Mouse (Mus musculus): ENCODE measurements around the gene Tnrc6c.

The Tnrc6c gene

GRCm38 (mm10) chr11:117792281-117792888, 138.3 kb downstream of the Tnrc6c start:
- peak; percentile 73 for DNase-seq (ENCODE audit: low spot score)

DNA sequence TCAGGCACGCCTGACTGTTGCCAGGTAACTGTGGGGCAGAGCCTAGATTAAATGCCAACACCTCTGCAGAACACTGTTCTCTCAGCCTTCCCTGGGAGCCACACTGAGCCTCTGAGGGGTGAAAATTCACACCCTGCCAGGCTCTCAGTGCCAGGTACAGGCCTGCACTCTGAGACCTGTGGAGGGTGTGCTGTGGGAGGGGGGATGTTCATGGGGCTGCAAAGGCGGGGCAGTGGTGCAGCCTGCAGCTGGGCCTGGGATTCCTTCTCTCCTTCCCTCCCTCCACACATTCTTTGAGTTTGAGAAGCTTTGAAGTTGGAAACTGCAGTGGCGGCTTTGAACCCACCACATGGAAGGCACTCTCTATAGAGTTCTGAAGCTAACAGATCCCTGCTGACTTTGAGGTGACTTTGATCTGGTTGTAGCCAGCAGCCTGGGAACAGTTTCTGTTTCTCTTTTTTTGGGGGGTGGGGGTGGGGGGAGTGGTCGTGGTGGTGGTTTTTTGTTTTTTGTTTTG, 140.0 kb downstream of the Tnrc6c start:
- DNase-seq (ENCODE audit: low spot score): no peak

DNA sequence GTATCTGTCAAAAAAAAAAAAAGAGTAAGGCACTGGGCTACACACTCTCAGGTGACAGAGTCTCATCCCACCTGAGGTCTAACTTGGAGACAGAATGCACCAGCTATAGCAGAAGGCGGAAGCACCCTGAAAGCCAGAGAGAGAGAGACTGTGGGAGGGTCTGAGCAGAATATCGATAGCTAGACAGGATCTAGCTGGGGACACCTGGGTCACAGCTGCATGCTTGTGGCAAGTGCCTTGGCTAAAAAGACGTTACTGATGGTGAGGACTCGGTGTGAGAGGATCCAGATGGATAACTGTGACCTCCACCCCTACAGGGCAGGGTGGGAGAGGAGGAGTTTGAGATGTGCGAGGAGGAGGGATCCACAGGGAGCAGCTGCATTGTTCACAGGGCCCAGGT, 142.9 kb downstream of the Tnrc6c start:
- no peak for DNase-seq (ENCODE audit: low spot score)

DNA sequence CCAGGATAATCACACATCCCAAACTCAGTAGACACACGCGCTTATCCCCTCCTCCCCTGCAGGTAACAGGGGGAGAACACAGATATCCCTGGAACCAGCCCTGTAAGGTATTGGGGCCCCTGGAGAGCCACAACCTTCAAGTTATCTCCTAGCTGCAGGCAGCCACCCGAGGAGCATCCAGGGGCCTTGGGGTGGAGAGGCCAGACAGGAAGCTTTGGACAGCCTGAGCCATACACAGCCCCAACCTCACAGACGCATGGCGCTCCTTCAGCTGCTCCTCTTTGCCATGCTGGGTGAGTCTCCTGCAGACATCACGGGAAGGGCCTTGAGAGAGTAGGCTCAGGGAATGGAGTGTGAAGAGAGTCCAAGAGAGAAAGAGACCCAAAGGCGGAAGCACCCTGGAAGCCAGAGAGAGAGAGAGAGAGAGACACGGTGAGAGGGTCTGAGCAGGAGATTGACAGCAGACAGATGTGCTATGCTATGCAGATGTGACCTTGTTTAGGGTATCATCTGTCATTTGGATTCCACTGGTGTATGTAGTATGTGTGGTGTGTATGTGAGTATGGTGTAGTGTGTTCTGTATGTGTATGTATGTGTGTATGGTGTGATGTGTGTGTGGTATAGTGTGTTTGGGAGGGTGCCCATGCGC, 143.5 kb downstream of the Tnrc6c start, which contains the start of gene 6030468B19Rik:
TSS of gene 6030468B19Rik (plus strand) at position 150 of the 649 bp plus-strand sequence.
- no peak for DNase-seq (ENCODE audit: low spot score)

GRCm38 (mm10) chr11:117798160-117798541, 144.1 kb downstream of the Tnrc6c start:
- no peak for DNase-seq (ENCODE audit: low spot score)

- no peak for DNase-seq (ENCODE audit: low spot score)
Observed at GRCm38 (mm10) chr11:117799174-117799573, 145.1 kb downstream of the Tnrc6c start.

DNA sequence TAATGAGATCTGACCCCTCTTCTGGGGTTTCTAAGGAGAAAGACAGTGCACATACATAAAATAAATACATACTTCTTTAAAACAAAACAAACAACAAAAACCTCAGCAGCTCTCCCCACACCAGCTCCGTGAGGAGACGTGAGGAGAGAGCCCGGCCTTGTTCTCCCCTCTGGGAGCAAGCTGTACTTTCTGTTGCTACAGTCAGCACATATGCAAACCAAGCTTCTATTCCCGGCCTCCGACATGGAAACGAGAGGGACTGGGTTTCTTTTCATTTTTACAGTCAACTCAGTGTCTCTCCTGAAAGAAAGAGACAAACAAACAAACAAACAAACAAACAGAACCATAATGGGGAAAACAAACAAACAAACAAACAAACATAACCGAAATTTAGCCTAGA, 145.9 kb downstream of the Tnrc6c start:
- no peak for DNase-seq (ENCODE audit: low spot score)

DNA sequence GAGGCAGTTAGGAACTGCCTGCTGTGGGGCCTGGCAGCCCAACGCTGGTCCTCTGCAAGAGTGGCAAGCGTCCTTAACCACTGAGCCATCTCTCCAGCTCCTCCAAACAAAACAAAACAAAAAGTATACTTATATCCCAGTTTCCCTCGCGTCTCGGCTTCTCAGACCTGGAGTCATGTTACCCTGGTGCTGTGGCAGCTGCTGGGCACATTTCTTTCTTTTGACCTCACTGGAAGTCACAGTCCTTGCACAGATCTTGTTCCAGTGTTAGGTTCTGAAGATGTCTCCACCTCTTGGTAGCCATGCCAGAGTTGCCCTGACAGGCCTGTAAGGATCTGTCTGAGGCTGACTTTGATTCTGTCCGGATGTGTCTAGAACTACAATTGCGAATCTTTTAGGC, 147.6 kb downstream of the Tnrc6c start:
- DNase-seq (ENCODE audit: low spot score): no peak

DNA sequence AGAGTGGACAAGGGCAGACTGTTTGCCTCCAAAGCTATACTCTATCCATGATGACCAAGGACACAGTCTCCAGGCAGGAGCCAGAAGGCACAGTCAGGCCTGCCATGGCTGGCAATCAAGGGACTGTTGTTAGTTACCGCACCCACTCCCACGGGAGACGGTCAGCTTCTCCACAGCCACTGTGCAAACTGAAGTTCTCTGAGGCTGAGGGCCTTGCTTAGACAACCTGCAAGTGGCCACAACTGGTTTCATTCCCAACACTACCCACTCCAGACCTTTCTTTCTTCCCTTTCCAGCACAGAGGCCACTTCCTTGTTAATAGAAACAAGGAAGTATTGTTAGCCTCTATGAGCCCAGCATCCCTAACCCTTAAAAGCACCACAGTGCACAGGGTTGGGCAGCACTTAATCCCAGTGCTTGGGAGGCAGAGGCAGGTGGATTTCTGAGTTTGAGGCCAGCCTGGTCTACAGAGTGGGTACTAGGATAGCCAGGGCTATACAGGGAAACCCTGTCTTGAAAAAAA, 149.1 kb downstream of the Tnrc6c start:
- no peak for DNase-seq (ENCODE audit: low spot score)

DNA sequence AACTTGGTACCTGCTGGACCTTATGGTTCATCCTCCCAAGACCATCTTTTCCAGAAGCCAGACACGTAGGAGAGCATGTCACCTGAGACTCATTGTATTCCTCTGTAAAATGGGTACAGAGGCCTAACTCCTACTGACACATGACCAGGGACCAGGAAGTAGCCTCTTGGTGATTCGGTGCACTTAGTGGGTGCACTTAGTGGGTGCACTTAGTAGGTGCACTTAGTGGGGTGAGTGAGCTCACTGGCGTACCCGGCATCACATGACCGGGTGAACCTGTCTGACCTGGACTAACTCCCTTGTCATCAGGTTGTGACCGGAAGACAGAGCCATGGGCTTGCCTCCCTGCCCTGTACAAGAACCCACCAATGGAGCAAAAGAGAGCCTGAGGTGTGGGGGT, 152.7 kb downstream of the Tnrc6c start:
- no peak for DNase-seq (ENCODE audit: low spot score)

GRCm38 (mm10) chr11:117809407-117810311, 155.6 kb downstream of the Tnrc6c start, which contains the start of the genes Gm20708 and Syngr2:
TSS of gene Gm20708 (plus strand) at chr11:117809668.
TSS of gene Syngr2 (plus strand) at chr11:117809668.
- peak; percentile 84 for DNase-seq (ENCODE audit: low spot score)

DNA sequence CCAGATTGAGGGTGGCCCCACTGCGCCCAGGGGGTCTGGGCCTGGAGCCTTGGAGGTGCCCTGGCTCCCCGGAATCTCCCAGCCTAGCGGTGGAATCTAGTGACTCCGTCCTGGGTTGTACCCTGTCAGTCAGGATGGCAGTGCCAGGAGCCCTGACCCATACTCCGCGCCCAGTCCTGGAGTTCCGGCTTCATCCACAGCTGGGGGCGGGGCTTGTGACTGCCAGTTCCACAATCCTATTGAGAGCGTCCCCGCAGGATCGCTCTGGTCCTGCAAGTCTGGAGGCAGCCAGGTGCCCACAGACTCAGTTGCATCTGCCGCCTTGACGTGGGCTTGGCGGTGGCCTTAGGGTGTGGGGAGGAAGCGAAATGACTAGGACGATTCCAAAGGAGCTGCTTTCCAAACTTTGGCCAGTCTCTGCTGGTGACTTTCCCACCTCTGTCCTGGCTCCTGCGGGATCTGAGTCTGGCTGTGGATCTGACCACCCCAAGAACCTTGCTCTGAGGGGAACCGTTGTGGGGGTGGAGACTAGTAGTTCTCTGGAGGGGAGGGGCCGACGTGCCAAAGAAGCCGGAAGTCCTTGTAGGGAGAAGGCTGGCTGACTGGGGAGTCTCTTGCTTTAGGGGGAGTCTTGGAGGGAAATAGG, 156.4 kb downstream of the Tnrc6c start:
- DNase-seq (ENCODE audit: low spot score): peak; percentile 92
